Mouse (Mus musculus) ES-CJ7 (cell line): ENCODE data around the gene Tmem215.

Source experiments
- DNase-seq: peaks from one replicate; pipeline ENCODE4 v3.0.0; 2011; ENCODE audit warnings: low read depth, low spot score

Gene Tmem215

GRCm38 (mm10) chr4:40471880-40472279 lies at the start of gene Tmem215:
Tmem215 (plus strand) TSS chr4:40472180.
- DNase-seq = no peak

- no peak for DNase-seq
These were observed 40.1 kb upstream of the Tmem215 start for GRCm38 (mm10) chr4:40431916-40432315.

- no peak for DNase-seq
These were observed 38.6 kb upstream of the Tmem215 start for GRCm38 (mm10) chr4:40433379-40433778.

- no peak for DNase-seq
These were observed 37.6 kb upstream of the Tmem215 start for GRCm38 (mm10) chr4:40434388-40434787.

- no peak for DNase-seq
These were observed 28.4 kb upstream of the Tmem215 start for GRCm38 (mm10) chr4:40443565-40443964.

GRCm38 (mm10) chr4:40472700-40473530 lies 935 bp downstream of the Tmem215 start:
- DNase-seq = peak; percentile 18

- no peak for DNase-seq
These were observed 1.9 kb downstream of the Tmem215 start for GRCm38 (mm10) chr4:40473911-40474310.

GRCm38 (mm10) chr4:40477963-40478362 lies 6.0 kb downstream of the Tmem215 start:
- DNase-seq = no peak

- DNase-seq = no peak
These were observed 14.6 kb downstream of the Tmem215 start for GRCm38 (mm10) chr4:40486546-40486945.

- no peak for DNase-seq
These were observed 19.8 kb downstream of the Tmem215 start for GRCm38 (mm10) chr4:40491731-40492130.

GRCm38 (mm10) chr4:40496354-40496753 lies 24.4 kb downstream of the Tmem215 start:
- DNase-seq = no peak

- no peak for DNase-seq
These were observed 24.8 kb downstream of the Tmem215 start for GRCm38 (mm10) chr4:40496828-40497227.

- DNase-seq = no peak
These were observed 28.0 kb downstream of the Tmem215 start for GRCm38 (mm10) chr4:40499812-40500591.

GRCm38 (mm10) chr4:40502459-40502858 lies 30.5 kb downstream of the Tmem215 start:
- DNase-seq = no peak

- DNase-seq = no peak
These were observed 37.6 kb downstream of the Tmem215 start for GRCm38 (mm10) chr4:40509534-40509933.

- no peak for DNase-seq
These were observed 41.3 kb downstream of the Tmem215 start for GRCm38 (mm10) chr4:40513235-40513634.

GRCm38 (mm10) chr4:40518545-40519324 lies 46.8 kb downstream of the Tmem215 start:
- no peak for DNase-seq
